Mouse (Mus musculus) thymus, adult 2 months (tissue): ENCODE measurements around the gene Pak3.

Experiments used
- CTCF ChIP-seq: fragments of 200-500 bp; IDR thresholded peaks from 2 replicates; pipeline ENCODE4 v1.5.1; 2012; ENCODE audit warnings: mild to moderate bottlenecking, control low read depth, low read length, moderate library complexity, borderline replicate concordance; ENCODE audit not compliant: control insufficient read depth, poor library complexity, insufficient read depth; ENCODE audit errors: extremely low read depth
- POLR2A ChIP-seq: fragments of 200-500 bp; IDR thresholded peaks from 2 replicates; pipeline ENCODE4 v1.6.1; 2012; ENCODE audit warnings: mild to moderate bottlenecking, low read length, control low read depth, moderate library complexity; ENCODE audit not compliant: control insufficient read depth, poor library complexity, insufficient read depth; ENCODE audit errors: extremely low read depth

DNA sequence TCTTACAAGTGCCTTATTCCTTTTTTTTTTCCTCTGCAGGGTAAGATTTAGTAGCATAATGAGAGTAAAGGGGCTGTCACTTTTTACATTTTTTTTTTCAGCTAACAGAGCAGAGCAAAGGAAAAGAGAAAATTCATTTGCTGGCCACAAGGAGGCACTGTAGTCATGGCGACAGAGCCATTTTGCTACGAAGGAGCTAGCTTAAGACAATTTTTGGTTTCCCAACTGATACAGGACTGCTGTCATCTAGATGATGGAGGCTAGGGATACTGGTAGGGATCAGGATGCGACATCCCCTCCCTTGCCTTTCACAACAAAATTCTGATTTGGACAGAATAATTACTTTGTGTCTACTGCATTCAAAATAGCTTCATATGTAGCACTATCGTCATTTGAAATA, 217.6 kb downstream of the Pak3 start:
- TF ChIP-seq CTCF (no peak), POLR2A (no peak)
